Mouse (Mus musculus): ENCODE results near the gene 1700003E16Rik.
A peak's percentile ranks its signal among the peaks of the same experiment; 100 is the strongest.

The 1700003E16Rik gene

DNA sequence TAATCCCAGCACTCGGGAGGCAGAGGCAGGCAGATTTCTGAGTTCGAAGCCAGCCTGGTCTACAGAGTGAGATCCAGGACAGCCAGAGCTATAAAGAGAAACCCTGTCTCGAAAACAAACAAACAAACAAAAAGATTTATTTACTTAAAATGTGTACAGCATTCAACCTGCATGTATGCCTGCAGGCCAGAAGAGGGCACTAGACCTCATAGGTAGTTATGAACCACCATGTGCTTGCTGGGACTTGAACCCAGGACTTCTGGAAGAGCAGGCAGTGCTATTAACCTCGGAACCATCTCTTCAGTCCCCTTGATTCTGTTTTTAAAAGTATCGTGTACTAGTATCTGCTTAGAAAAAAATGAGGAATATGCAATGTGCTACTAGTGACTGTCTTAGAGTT lies 28.8 kb upstream of the 1700003E16Rik start:
- no peak for DNase-seq (ENCODE audit: low spot score in 2 of 2)

DNA sequence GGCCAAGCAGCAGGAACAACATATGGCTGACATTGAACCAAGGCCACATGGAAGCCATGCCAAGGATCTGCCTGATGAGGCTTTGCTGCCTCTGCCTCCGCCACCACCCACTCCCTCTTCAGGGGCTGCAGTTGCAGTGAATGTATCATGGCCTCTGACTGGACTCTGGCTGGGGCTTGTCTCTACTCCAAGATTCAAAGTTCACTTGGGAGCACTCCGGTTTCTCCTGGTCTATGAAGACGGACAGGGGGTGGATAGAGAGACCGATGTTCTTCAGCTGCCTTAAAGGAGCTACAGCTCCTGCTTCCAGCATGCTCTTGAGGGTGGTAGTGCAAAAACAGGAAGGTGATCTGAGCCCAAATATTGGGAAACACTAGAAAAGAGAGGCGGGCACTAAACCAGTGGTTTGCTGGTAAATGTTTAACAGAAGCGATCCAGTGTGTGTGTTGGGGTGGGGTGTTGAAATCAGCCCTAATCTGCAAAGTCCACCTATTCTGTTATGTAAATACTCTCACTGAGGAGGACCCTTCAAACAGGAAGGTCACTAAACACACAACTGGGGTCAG lies 24.7 kb upstream of the 1700003E16Rik start:
- DNase-seq (ENCODE audit: low spot score in 2 of 2), result no peak

DNA sequence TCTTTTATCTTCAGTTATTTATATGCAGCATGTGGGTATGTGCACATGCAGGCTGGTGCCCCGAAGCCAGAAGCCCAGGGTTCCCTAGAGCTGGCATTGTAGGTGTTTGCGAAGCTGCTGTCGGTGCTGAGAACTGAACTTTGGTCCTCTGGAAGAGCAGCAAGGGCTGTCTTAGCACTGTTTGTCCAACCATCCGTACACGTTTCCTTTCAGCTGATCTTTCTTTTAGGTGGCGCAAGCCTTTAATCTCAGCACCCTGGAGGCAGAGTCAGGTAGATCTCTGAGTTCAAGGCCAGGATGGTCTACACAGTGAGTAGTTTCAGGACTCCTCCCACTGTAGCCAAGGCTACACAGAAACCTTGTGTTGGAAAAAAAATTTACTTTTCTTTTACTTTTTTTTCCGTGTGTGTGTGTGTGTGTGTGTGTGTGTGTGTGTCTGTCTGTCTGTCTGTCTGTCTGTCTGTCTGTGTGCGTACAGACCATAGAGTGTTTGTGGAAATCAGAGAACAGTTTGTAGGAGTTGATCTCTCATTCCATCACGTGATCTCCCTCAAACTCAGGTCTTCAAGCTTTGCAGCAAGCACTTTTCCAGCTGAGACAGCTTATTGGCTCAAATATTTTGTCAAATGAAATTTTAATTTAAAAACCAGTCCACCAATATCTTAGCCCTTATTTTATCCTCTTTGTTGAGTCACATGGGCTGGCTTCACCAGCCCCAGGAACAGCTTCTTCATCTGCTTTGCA lies 23.9 kb upstream of the 1700003E16Rik start:
- no peak for DNase-seq (ENCODE audit: low spot score in 2 of 2)

DNA sequence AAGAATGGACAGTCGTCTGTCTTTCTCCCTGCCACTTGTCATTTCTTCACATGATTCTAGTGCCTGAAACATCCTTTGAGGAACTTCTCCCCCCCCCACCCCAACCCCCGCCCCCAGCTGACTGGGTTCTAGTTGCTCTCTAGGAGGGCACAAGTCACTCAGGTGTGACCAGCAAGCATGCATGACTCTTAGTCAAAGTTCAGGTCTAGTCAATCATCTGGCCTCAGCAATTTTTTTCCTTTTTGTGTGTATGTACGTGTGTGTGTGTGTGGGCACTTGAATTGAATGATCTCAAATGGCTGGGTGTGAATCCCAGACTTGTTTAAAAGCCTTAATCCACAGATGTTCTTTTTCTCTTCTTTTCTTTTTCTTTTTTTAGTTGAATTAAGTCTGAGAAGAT lies 22.0 kb upstream of the 1700003E16Rik start:
- no peak for DNase-seq (ENCODE audit: low spot score in 2 of 2)

DNA sequence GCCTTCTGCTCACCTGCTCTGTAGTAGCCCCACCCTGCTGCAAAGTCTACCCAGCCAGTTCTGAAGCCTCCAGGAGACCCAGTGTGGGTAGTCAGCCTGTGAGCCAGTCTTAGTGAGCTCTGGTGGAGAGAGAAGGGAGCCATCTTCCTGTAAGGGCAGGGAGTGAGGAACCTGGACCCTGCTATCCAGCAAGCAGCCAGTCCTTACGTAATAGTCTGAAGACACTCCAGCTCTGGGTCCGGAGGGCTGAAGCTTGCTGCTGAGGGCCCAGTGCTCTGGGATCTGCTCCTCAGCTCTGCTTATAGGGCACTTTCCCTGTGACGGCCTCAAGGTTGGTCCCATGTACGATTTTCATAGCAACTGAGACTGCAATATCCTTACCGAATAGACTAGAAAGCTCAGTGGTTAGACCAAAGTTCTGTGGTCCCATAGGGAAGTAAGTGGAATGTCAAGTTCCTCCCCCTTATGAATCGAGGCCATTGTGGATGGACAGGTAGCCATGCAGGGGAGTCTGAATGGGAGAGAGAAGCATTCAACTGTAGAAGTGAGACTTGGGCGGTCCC lies 21.2 kb upstream of the 1700003E16Rik start, which contains the start of gene Rtkn:
Gene Rtkn, plus strand, starts transcription at position 513 of the 563 bp plus-strand sequence.
- DNase-seq (ENCODE audit: low spot score in 2 of 2), result no peak

DNA sequence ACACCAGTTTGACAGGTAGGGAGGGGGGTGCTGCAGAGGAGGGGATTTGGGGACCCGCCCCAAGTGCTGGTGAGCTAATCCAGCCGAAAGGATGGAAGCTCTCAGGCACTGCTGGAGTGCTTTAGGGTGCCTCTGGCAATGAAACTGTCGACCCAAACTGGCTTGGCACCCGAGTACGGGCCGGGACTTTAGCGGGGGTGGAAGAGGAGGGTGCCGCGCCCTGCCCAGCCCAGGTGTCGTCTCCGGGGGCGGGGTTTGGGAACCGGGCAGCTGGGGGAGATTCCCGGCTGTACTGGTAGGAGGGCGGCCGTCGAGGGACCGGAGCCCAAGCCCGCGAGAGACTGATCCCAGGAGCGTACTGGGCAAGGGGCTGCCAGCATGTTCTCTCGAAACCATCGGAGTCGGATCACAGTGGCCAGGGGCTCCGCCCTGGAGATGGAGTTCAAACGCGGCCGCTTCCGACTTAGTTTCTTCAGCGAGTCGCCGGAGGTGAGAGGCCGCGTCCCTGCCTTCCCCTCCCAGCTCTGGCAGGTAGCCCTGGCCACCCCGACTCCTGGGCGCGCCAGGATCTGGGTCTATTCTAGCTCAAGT lies 20.5 kb upstream of the 1700003E16Rik start:
- DNase-seq (ENCODE audit: low spot score in 2 of 2), result peak in 1 of 2 experiments; percentile 36

DNA sequence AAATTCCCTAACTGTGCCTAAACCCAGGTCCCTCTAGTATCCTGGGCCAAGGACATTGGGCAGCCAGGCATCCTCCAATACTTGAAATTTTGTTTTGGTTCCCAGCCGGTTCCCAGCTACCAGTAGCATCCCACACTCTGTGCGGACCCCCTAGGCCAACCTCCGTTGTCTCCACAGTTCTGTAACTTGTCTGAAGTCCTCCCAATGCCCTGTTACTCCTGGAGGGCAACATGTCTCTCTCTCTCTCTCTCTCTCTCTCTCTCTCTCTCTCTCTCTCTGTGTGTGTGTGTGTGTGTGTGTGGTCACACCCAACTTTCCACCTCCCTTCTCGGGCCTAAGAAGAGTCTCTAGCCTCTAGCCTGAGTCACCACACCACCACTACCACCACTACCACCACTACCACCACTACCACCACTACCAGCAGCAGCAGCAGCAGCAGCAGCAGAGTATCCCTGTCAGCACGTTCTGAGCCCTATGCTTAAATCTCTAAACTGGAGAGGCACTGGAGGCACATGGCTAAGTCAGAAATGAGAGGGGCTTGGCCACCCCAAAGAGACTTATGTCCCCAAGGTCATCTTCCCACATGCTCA lies 19.8 kb upstream of the 1700003E16Rik start:
- no peak for DNase-seq (ENCODE audit: low spot score in 2 of 2)

DNA sequence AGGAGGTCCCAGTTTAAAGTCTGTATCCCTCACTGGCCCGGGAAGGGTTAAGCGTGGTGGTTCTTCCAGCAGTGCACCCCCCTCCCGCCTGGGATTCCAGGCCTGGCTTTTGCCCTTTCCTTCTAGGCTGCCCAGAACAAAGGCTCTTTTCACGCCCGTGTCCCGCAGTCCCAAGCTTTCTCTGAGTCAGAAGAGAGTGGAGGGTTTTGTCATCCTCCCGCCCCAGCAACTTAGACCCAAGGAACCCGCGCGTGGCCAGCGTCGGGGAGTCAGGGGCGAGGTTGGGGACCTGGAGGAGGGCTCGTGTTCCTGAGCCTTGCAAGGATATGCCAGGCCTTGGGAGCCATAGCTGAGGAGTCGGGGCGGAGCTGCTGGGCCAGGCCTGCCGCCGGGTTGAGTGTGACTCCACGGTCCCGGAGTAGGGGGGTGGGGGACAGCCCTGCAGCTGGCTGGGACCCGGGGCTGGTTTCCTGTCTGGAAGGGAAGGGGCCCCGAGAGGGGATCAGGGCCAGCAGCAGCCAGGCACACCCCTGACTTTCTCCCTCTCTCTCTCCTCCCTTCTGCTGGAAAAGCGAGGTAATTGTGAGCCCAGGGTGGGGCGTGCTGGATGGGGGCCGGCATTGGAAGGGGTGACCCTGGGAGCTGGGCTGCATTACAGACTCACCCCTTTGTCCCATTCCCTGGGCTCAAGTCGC lies 19.2 kb upstream of the 1700003E16Rik start:
- DNase-seq (ENCODE audit: low spot score in 2 of 2), result peak in 1 of 2 experiments; percentile 49

DNA sequence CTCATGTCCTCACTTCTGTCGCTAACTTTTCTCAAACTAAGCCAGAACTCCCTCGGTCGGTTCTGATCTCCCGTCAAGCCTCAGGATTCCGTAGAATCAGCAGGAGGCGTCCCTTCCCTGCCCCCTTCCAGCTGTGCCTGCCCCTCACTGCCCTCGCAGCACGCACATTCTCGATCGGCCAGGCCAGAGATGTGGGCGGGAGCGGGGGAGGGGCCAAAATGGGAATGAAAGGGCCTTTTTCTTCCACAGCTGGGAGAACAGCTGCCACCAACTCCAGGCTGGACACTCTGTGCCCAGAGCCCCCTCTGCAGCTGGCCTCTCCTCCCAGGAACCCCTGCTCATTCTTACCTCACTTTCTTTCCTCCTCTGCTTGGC lies 18.6 kb upstream of the 1700003E16Rik start:
- peak in 1 of 2 experiments; percentile 77 for DNase-seq (ENCODE audit: low spot score in 2 of 2)

DNA sequence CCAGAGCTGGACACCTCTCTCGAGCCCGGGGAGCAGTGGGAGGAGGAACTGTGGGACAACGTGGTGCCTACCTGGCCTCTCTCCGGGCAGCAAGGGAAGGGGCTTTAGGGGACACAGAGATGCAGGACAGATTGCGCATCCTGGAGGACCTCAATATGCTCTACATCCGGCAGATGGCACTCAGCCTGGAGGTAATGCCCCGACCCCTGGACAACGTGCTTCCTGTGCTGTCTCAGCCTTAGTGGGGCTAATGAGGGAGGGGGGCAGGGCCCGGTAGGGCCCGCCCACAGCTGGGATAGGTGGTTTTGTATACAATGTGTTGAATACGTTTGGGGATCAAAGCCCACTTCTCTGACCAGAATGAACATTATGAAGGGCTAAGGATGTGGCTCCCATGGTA lies 18.1 kb upstream of the 1700003E16Rik start:
- no peak for DNase-seq (ENCODE audit: low spot score in 2 of 2)

DNA sequence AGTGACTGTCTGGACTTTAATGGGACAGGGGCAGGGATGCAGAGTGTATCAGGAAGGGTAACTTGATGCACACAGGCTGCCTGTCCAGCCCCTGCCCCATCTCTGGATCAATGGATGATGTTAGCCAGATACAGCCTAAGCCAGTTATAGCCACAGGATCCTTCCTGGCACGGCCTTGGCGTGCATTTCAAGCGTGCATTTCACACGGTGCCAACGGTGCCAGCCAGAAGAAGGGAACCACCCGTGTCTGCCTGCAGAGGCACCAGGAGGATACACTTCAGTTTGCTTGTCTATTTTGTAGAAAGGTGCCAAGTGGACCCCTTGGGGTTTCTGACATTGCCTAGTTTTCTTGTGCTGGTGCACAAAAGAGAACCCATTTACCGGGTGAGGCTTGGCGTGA lies 16.2 kb upstream of the 1700003E16Rik start:
- no peak for DNase-seq (ENCODE audit: low spot score in 2 of 2)

DNA sequence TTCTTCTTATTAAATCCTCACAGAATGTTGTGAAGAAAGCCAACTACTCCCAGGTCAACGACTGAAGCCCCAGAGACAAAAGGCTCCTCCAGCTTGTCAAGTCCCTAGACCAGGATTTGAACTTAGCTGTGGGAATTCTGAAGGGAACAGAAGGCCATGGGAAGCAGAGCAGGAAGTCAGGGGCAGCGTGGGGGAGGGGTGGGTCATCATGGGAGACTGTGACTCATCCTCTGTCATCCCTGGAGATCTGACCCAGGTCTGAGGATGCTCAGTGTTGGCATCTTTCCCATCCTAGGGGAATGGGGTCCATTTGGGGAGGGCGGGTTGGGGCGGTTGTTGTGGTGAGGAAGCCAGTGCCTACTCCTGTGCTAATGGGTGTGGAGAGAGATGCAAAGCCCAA lies 14.6 kb upstream of the 1700003E16Rik start:
- DNase-seq (ENCODE audit: low spot score in 2 of 2), result no peak

DNA sequence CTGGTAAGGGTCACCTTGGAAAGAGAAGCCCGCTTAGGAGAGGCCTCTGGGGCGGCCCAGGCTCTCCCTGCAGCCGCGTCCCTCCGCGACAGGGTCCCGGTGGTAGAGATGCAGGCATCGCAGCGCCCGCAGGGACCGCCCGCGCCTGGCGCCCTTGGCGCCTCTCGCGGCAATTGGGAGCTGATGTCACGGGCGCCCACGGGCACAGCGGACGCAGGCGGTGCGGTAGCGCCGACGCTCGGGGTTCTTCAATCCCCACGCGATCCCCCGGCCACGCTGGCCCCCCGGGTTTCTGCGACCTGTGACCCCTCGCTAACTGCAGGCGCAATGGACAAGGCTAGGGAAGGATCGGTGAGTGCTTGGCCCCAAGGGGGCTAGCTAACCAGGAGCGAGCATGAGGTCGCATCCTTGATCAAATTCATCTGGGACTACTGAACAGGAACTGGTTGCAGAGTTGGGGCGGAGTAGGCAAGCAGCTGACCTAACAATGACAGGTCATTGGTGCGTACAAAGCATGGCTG lies 13.9 kb upstream of the 1700003E16Rik start:
- no peak for DNase-seq (ENCODE audit: low spot score in 2 of 2)

DNA sequence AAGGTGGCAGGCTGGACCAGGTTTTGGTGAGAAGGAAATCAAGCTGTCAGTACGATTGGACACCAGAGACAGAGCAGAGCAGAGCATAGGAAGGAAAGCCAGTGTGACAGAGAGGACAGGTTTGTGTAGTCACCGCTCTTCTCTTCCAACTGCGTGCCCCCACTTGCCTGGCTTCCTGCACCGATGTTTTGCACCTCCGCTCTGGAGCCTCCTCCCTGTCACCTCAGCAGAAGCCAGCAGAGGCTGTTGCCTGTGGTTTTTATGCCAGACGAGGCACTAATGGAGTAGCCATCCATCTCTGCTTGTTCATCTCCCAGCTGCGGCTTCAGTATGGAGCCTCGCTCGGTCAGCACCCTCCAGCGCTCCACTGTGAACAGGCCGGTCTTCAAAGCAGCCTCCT lies 13.3 kb upstream of the 1700003E16Rik start:
- peak in 1 of 2 experiments; percentile 43 for DNase-seq (ENCODE audit: low spot score in 2 of 2)

DNA sequence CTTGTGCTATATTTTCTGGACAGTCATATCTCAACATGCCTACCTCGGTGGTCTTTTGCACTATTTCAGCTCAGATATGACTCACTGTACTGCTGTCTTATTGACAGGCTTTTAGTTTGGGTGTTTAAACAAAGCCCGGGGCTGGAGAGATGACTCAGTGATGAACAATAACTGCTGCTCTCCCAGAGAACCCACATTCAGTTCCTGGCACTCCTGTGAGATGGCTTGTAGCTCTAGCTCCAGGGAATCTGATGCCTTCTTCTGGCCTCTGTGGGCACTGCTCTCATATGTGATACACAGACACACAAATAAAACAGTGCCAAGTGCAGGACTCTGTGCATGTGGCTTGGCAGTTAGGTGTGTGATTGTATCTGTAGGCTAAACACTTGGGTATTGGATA lies 11.0 kb upstream of the 1700003E16Rik start:
- no peak for DNase-seq (ENCODE audit: low spot score in 2 of 2)

DNA sequence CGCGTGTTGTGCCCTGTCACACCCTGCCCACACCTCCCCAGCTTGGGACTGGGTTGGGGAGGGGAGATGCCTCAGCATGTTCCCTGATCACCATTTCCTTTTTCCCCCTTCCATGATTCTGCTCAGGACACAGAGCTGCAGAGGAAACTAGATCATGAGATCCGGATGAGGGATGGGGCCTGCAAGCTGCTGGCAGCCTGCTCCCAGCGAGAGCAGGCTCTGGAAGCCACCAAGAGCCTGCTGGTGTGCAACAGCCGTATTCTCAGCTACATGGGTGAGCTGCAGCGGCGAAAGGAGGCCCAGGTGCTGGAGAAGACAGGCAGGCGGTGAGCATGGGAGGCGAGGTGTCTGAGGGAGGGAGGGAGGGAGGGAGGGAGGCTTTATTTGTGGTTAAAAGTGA lies 10.4 kb upstream of the 1700003E16Rik start:
- no peak for DNase-seq (ENCODE audit: low spot score in 2 of 2)

DNA sequence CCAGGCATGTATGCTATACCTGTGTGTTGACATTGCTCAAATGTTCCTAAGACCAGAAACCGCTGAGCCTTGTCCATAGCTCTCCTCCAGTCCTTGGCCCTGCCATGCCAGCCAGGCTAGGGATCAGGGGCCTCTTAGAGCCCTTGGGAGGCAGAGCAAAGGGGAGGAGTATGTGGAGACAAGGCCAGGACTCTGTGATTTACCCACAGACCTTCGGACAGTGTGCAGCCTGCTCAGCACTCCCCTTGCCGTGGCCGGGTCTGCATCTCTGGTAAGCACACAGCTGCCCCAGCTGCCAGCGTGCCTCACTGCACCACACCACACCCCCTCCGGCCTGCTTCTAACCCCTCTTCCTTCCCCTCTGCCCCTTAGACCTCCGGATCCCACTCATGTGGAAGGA lies 8.9 kb upstream of the 1700003E16Rik start:
- DNase-seq (ENCODE audit: low spot score in 2 of 2), result no peak

DNA sequence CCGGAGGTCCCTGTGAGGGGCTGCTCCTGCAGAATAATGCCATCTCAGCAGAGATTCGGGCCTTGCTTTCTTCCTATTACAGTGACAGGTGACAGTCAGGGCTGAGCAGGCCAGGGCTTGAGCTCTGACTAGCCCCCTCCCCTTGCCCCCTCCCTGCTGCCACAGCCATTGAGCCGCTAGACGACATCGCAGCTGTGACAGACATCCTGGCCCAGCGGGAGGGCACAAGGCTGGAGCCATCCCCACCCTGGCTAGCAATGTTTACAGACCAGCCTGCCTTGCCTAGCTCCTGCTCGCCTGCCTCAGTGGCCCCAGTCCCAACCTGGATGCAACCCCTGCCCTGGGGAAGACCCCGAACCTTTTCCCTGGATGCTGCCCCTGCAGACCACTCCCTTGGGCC lies 4.5 kb upstream of the 1700003E16Rik start:
- no peak for DNase-seq (ENCODE audit: low spot score in 2 of 2)

DNA sequence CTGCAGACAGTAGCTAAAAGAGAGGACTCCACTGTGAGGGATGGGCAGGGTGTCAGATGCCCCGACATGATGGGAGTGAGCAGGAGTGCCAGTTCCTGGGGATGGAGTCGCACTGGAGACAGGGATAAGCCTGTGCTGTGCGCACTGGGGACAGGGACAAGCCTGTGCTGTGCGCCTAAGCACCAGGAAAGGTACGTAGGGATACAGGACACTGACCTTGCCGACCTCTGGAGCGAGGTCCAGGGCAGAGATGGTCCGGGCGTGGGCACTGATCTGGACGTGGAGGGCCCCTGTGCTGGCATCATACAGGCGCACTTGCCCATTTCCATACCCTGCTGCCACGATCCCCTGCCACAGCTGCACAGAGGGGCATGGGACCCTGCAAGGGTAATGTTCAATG lies 3.2 kb upstream of the 1700003E16Rik start:
- no peak for DNase-seq (ENCODE audit: low spot score in 2 of 2)

DNA sequence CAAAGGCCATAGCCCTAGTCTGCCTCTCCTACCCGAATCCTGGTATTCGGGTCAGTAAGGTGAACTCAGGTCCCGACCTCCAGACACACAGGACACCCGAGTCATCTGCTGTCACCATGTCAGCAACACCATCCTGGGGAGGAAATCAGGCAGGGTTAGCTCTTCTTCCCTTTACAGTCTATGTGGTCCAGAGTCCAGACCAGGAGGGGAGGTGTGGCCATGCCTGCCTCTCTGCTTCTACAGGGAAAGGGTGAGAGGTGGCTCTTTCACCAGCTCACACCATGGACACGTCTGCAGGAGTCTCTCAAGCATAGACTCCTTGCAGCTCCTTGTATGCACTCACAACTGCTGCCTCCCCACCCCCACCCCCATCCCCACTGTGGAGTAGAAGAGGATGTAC lies 2.7 kb upstream of the 1700003E16Rik start:
- no peak for DNase-seq (ENCODE audit: low spot score in 2 of 2)

DNA sequence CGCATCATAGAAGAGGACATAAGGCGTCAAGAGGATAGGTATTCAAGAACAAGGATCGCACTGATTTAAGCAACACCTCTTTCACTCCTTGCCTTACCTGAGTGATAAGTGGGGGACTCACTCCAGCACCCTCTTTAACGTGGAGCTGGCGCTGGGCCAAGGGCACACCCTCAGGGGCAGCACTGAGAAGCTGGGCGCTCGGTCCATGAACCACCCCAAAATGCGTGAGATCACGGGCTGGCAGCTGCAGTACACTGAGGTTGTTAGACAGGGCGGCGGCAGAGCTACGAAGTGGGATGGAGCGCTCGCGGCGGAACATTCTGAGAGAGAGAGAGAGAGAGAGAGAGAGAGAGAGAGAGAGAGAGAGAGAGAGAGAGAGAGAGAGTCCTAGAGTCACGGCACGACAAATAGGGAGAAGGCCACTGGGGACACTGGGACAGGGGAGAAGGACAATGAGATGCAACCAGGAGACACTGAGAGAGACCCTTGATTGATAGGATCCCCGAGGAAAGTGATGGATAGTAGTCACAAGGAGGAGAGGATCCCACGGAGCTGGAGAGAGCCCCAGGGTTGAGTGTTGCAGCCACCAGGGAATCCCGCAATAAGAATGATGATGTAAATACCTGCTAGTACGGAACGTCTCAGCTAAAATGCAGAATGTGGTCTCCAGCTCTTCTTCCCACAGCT lies 509 bp upstream of the 1700003E16Rik start:
- no peak for DNase-seq (ENCODE audit: low spot score in 2 of 2)

All from urinary bladder, adult 18-20 months (tissue).